Mouse (Mus musculus) hindbrain, embryonic 12.5 days (tissue): ENCODE results near the gene Magi2. TPM values are rescaled to one million over a fixed set of nuclear protein-coding genes. Genes with fewer than 3 reads are reported as not detected.

Source experiments
- ATAC-seq: fragments of 200-750 bp; cut with Nextera tagmentation; 2 replicates; pipeline ENCODE4 v1.8.0; 2017; ENCODE audit warnings: moderate TSS enrichment; ENCODE audit not compliant: low FRiP score
- H3K27ac ChIP-seq: fragments of 300-500 bp; sonication (generic); 2 replicates; pipeline ENCODE4 v1.5.1; 2016; ENCODE audit warnings: mild to moderate bottlenecking
- H3K27me3 ChIP-seq: fragments of 300-500 bp; sonication (generic); 2 replicates; pipeline ENCODE4 v1.6.1; 2016; ENCODE audit warnings: mild to moderate bottlenecking
- H3K36me3 ChIP-seq: fragments of 300-500 bp; sonication (generic); 2 replicates; pipeline ENCODE4 v1.6.1; 2016; ENCODE audit warnings: mild to moderate bottlenecking
- H3K4me1 ChIP-seq: fragments of 300-500 bp; sonication (generic); 2 replicates; pipeline ENCODE4 v1.6.1; 2016
- H3K4me2 ChIP-seq: fragments of 300-500 bp; sonication (generic); replicated peaks from 2 replicates; pipeline ENCODE4 v1.6.1; 2016; ENCODE audit warnings: mild to moderate bottlenecking
- H3K4me3 ChIP-seq: fragments of 300-500 bp; sonication (generic); 2 replicates; pipeline ENCODE4 v1.5.1; 2016; ENCODE audit warnings: mild to moderate bottlenecking
- H3K9ac ChIP-seq: fragments of 300-500 bp; sonication (generic); 2 replicates; pipeline ENCODE4 v1.6.1; 2016; ENCODE audit warnings: mild to moderate bottlenecking, moderate library complexity
- H3K9me3 ChIP-seq: fragments of 300-500 bp; sonication (generic); replicated peaks from 2 replicates; pipeline ENCODE4 v1.6.1; 2016; ENCODE audit warnings: mild to moderate bottlenecking
- WGBS: fragments of 180-500 bp; shearing (Covaris S2); methylation state at CpG from one replicate; pipeline ENCODE4 v1.1.7; 2016; 5-methylcytosine and 5-hydroxymethylcytosine counted together
- polyA plus RNA-seq: library from polyadenylated mRNA; unstranded; fragments of >200 nt; fragmentation: Nextera tagmentation; extraction: Ambion mirVana; gene quantifications from 2 replicates; pipeline ENCODE4 v1.2.1, GENCODE M21; 2016

The Magi2 gene
- polyA plus RNA-seq, 1 experiment from 2014 or later = 18.5 TPM

DNA sequence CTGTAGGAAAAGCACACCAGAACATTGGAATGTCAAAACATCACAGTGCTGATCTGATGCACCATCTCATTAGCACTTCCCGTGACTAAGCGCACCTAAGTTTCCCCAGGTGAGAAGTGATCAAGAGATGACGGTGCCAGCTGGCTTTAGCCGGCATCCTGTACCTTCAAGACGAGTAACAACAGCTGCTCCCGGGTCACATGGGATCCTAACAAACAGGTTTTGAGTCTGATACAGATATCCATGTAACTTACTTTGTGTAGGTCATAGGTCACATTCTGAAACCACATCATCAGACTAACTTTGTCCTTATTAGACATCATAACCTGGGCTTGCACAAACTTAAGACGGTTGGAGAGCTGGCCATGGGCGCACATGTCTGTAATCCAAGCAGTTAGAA, 1522.0 kb downstream of the Magi2 start:
- no peaks in the 10 kb centered on the region for H3K36me3 ChIP-seq
- H3K4me3 ChIP-seq = no peak overlapping the region
- H3K27me3 ChIP-seq = no peaks in the 10 kb centered on the region
- no peak overlapping the region for H3K4me2 ChIP-seq
- H3K9me3 ChIP-seq = no peaks in the 10 kb centered on the region
- no peak overlapping the region for H3K9ac ChIP-seq
- 93% methylated on average over 8 of the region's 8 CpGs for WGBS
- peaks cover 16% of the 10 kb centered on the region for H3K4me1 ChIP-seq
- no peak for ATAC-seq
- H3K27ac ChIP-seq = no peak overlapping the region

DNA sequence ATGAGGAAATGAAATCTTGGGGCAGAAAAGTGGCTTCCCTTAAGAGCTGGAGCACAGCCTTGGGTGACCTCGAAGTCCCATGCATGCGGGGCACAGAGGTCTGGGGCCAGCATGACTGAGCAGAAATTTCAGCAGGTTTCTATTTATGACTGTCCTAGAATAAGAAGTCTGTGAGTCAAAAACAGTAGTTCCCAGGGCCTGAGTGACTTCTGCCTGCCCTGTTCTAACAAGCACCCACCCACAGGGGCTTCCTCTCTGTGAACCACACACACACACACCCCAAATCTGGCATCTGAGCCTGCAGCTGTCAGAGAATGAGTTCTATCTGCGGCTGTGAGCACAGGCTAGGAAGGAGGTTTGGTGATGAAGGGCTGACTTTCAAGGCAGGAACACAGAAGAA, 1522.7 kb downstream of the Magi2 start:
- no peak for ATAC-seq
- 89% methylated on average over 3 of the region's 3 CpGs for WGBS
- Histone ChIP-seq H3K9ac (no peak overlapping the region), H3K4me2 (no peak overlapping the region), H3K9me3 (no peaks in the 10 kb centered on the region), H3K4me3 (no peak overlapping the region), H3K36me3 (no peaks in the 10 kb centered on the region), H3K27me3 (no peaks in the 10 kb centered on the region), H3K27ac (no peak overlapping the region), H3K4me1 (peaks cover 16% of the 10 kb centered on the region)

DNA sequence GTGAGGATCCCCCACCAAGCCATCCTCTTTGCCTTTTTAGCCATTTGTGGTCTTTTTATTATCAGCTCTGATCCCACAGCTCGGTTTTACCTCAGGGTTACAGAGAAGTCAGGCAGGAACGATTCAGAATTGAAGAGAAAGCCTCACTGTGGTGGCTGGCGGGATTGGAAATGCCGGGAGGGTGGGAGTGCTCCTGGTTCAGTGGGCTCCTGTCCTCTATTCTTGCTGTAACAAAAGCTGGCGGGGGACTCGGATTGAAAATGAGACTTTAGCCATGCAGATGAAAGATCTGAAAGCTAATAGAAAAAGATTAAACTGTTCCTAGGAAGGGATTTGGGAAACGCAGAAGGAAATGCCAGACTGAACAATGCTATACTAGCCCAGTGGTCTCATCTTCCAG, 1524.2 kb downstream of the Magi2 start:
- no peaks in the 10 kb centered on the region for H3K27me3 ChIP-seq
- H3K9ac ChIP-seq = no peak overlapping the region
- no peak overlapping the region for H3K4me3 ChIP-seq
- H3K9me3 ChIP-seq = no peaks in the 10 kb centered on the region
- no peak overlapping the region for H3K4me2 ChIP-seq
- peaks cover 16% of the 10 kb centered on the region for H3K4me1 ChIP-seq
- WGBS = 40% methylated on average over 7 of the region's 7 CpGs
- no peak overlapping the region for H3K27ac ChIP-seq
- no peak for ATAC-seq
- no peaks in the 10 kb centered on the region for H3K36me3 ChIP-seq

DNA sequence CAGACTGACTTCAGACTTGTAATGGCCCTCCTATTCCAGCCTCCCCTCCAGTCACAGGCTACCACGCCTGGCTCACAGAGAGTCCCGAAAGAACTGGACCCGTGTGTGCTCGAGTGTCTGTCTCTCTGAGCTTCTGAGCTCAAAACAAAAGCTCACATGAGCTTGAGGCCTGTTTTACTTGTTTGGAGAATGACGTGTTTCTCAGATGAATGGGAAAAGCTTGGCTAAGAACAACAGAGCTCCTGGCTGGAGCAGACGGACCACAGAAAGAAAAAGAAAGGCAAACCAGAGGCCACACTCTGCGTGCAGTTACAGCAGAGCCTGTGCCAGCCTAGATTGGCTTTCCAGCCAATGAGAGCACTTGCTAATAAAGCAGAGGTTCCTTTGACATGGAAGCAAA, 1524.9 kb downstream of the Magi2 start:
- no peak overlapping the region for H3K4me2 ChIP-seq
- ATAC-seq = peak; percentile 49; the same call in 1 of the 2 replicates

DNA sequence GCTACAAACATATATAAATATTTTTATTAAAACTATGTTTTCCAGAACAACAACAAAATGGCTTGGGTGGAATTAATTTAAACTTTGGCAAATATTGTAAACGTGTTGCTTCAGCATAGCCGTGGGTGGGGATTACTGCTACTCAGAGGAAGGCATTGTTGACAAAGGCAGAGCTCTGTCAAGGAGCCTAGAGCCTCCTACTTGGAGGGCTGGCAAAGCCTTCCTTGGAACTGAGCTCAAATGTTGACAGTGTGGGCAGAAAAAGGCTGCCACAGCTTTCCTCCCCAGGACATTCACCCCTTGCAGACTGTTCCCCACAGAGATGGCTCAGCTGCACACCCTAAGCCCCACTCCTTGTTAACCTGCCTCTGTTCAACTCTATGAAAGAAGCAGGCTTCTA, 1526.3 kb downstream of the Magi2 start:
- Histone ChIP-seq H3K4me3 (no peak overlapping the region), H3K4me2 (no peak overlapping the region), H3K27ac (no peak overlapping the region), H3K4me1 (peaks cover 8% of the 10 kb centered on the region), H3K9ac (no peak overlapping the region), H3K36me3 (no peaks in the 10 kb centered on the region), H3K27me3 (no peaks in the 10 kb centered on the region), H3K9me3 (no peaks in the 10 kb centered on the region)
- WGBS = 60% methylated on average over 2 of the region's 2 CpGs
- ATAC-seq = no peak

More for the DNA sequence above, 1524.9 kb downstream of the Magi2 start:
- Histone ChIP-seq H3K36me3 (no peaks in the 10 kb centered on the region), H3K27me3 (no peaks in the 10 kb centered on the region), H3K27ac (peak overlapping the region; percentile 5; the same call in 1 of the 2 replicates), H3K9ac (no peak overlapping the region), H3K4me1 (peaks cover 16% of the 10 kb centered on the region), H3K9me3 (no peaks in the 10 kb centered on the region), H3K4me3 (no peak overlapping the region)
- WGBS = 36% methylated on average over 7 of the region's 7 CpGs

DNA sequence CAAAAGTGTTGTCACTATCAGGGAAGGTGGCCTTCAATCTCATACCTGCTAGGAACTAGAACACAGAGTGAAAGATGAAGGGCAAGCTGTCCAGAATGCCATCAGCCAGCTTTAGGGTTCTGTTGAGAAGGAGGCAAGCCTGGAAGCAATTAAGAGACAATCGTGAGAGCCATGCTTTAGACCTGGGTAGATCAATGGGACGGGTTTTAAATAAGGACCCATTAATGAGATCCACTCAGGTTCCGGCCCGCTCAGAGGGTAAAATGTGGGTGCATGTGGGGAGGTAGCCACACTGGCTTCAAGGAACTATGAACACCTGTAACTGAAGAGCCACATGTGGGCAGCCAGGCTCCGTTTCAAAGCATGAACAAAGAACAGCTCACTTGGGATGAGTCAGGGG, 1527.1 kb downstream of the Magi2 start:
- no peak for ATAC-seq
- H3K4me3 ChIP-seq = no peak overlapping the region
- no peak overlapping the region for H3K4me2 ChIP-seq
- 80% methylated on average over 5 of the region's 5 CpGs for WGBS
- no peaks in the 10 kb centered on the region for H3K27me3 ChIP-seq
- H3K9ac ChIP-seq = no peak overlapping the region
- H3K36me3 ChIP-seq = no peaks in the 10 kb centered on the region
- peaks cover 5% of the 10 kb centered on the region; the same call in 1 of the 2 replicates for H3K4me1 ChIP-seq
- no peaks in the 10 kb centered on the region for H3K9me3 ChIP-seq
- H3K27ac ChIP-seq = no peak overlapping the region
